Mouse (Mus musculus) retina, postnatal 7 days (tissue): ENCODE results near the gene Slc30a2.

Experiments used
- DNase-seq: peaks from one replicate; pipeline ENCODE4 v3.0.0-alpha.2; 2012; ENCODE audit warnings: low read depth, low spot score

Slc30a2 gene

GRCm38 (mm10) chr4:134397121-134397520 is 54.1 kb downstream of the Slc30a2 start:
- DNase-seq, result no peak

GRCm38 (mm10) chr4:134397732-134398131 is 54.8 kb downstream of the Slc30a2 start:
- no peak for DNase-seq

- no peak for DNase-seq
Measured at GRCm38 (mm10) chr4:134400206-134400605, 57.2 kb downstream of the Slc30a2 start.

GRCm38 (mm10) chr4:134401181-134401661 is 58.2 kb downstream of the Slc30a2 start:
- DNase-seq, result no peak

GRCm38 (mm10) chr4:134401856-134402570 is 59.0 kb downstream of the Slc30a2 start:
- DNase-seq, result no peak

- no peak for DNase-seq
Measured at GRCm38 (mm10) chr4:134402571-134403262, 59.7 kb downstream of the Slc30a2 start.

GRCm38 (mm10) chr4:134403721-134404120 is 60.7 kb downstream of the Slc30a2 start:
- no peak for DNase-seq
